Mouse (Mus musculus): Measurements from ENCODE around the gene Fktn. TPM values are rescaled to one million over a fixed set of nuclear protein-coding genes. Genes with fewer than 3 reads are reported as not detected.

Fktn gene
- polyA plus RNA-seq, 1 experiment: 13.6 TPM

GRCm38 (mm10) chr4:53825821-53826605 is 112.2 kb downstream of the Fktn start, which contains the start of gene Tmem38b:
Tmem38b (plus strand) TSS chr4:53826045.
- peak; percentile 68 for DNase-seq (ENCODE audit: low spot score)

- DNase-seq (ENCODE audit: low spot score): no peak
Observed at GRCm38 (mm10) chr4:53826641-53827248, 112.9 kb downstream of the Fktn start.

Other genes starting within 250 kb of the Fktn start
- gene Fsd1l, start 82.5 kb upstream of the Fktn start, polyA plus RNA-seq (2012; rRNA removed): 5.1 and 5.2 TPM in 2 replicates
- gene Tal2, start 65.7 kb downstream of the Fktn start, polyA plus RNA-seq (2012; rRNA removed): 0.29 and 0.32 TPM in 2 replicates
- gene Tmem38b, start 112.0 kb downstream of the Fktn start, polyA plus RNA-seq (2012; rRNA removed): 15.5 and 30.2 TPM in 2 replicates

Data from urinary bladder, adult 2 months (tissue).